Mouse (Mus musculus): ENCODE data around the gene Mrgprd.

GRCm38 (mm10) chr7:145289302-145289701, 25.3 kb upstream of the Mrgprd start:
- TF ChIP-seq TAL1 (IDR thresholded peaks at IDR 0.05; ENCODE audit: low read length), result no peak
- no peak for TF ChIP-seq GATA1 (IDR thresholded peaks at IDR 0.05; ENCODE audit: low read length)

Measured in erythroblast, embryonic 14.5 days (primary cell).